Mouse (Mus musculus): Measurements from ENCODE around the gene Cwf19l1. TPM values are rescaled to one million over a fixed set of nuclear protein-coding genes. Genes with fewer than 3 reads are reported as not detected.

Gene Cwf19l1
- 8.1 and 12.4 TPM in 2 replicates for total RNA-seq (2023)

GRCm38 (mm10) chr19:44135072-44135959, at the start of gene Cwf19l1:
TSS of gene Cwf19l1 (minus strand) at chr19:44135876.

DNA sequence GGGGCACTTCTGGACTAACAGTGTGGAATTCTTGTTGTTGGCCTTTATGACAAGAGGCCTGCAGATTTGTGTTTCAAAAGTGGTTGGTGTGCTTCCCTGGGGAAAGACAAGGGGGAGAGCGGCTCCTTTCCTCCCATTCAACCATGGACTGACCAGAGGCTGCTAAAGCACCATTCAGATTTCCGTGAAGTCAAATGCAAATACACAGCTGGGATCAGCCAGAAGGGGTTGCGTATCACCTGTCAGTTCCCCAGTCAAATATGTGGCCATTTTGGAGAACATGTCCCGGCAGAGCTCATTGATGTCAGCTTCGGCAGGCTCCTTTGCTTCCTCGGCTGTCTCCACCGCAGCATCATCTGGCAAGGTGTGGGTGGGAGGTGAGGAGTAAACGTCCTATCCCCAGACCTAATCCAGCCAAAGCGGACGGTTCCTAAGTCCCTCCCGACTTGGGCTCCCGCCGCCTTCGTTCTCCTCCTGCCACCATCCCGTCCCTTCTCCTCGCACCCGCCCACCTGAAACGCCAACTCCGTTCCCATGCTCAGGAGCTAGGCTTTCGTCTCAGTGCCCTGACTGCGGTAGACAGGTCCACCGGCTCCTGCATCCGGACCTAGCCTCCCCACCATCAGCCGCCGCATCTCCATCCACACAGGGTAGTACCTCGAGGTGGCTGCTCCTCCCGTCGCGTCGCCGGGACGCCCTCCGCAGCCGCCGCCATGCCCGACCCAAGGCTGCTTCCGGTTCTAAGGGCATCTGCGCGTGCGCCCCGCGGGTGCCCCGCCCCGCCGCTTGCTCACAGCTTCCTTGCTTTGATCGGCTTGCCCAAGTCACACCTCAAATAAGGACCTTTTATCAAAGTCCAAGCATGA, 10.3 kb upstream of the Cwf19l1 start, which contains the start of gene Bloc1s2:
Bloc1s2 (minus strand) TSS at position 745 of the 866 bp plus-strand sequence.

GRCm38 (mm10) chr19:44106831-44107660, 28.6 kb downstream of the Cwf19l1 start, which contains the start of gene Chuk:
TSS of gene Chuk (minus strand) at chr19:44107480.

DNA sequence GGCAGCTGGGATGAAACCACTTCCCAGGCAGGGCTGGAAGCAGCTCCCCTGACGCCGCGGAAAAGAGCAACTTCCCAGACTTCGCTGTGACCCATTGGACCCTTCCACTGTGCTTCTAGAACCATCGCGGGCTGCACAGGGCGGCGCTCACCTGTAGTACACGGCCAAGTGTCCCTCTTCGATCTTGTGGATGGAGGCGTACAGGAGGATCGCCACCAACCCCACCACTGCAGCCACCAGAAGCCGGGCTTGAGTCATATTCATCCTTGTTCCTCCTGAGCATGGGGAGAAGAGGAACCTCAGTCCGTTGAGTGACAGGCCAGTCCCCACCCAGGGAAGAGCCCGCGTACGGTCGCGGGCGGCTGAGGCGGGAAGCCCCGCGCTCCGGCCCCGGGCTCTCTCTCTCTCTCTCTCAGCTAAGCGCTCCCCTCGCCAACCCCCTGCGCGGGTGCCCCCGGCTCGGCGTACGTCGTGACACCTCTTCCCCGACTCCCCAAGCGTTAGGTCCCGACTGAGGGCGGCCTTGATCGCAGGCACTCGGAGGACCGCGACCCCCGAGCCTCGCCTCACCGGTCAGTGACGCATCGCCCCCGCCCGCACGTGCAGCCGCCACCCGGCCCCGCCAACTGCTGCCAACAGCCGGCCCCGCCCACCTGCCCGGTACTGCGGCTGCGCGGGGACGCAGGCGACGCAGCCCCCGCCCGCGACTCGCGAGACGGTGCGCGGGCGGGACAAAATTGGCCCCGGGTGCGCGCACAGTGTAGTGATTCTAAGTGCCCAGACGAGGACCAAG, 66.4 kb downstream of the Cwf19l1 start, which contains the start of gene Erlin1:
Erlin1 (minus strand) TSS at position 665 of the 793 bp plus-strand sequence.

Other genes with a start within 250 kb of the Cwf19l1 start
- 19.9 and 26.2 TPM in 2 replicates for gene Dnmbp, start 195.7 kb downstream of the Cwf19l1 start, total RNA-seq (2023)
- gene Cpn1, start 149.3 kb downstream of the Cwf19l1 start, total RNA-seq (2023), result not detected in 2 replicates
- not detected in 2 replicates for gene Cyp2c23, start 106.7 kb downstream of the Cwf19l1 start, total RNA-seq (2023)
- 25.5 and 27.4 TPM in 2 replicates for gene Erlin1, start 66.1 kb downstream of the Cwf19l1 start, total RNA-seq (2023)
- gene Chuk, start 28.4 kb downstream of the Cwf19l1 start, total RNA-seq (2023), result 41.3 and 56.6 TPM in 2 replicates
- gene Bloc1s2, start 10.6 kb upstream of the Cwf19l1 start, total RNA-seq (2023), result 56.9 and 64.7 TPM in 2 replicates
- gene Pkd2l1, start 56.6 kb upstream of the Cwf19l1 start, total RNA-seq (2023), result not detected in 2 replicates
- gene Scd3, start 67.4 kb upstream of the Cwf19l1 start, total RNA-seq (2023), result not detected in 2 replicates
- 14.1 and 16.4 TPM in 2 replicates for gene Scd2, start 157.8 kb upstream of the Cwf19l1 start, total RNA-seq (2023)
- 0.13 and 0.20 TPM in 2 replicates for gene Scd4, start 197.2 kb upstream of the Cwf19l1 start, total RNA-seq (2023)